ENCODE assay signal across 8 mouse cellular contexts in the genomic region with DNA sequence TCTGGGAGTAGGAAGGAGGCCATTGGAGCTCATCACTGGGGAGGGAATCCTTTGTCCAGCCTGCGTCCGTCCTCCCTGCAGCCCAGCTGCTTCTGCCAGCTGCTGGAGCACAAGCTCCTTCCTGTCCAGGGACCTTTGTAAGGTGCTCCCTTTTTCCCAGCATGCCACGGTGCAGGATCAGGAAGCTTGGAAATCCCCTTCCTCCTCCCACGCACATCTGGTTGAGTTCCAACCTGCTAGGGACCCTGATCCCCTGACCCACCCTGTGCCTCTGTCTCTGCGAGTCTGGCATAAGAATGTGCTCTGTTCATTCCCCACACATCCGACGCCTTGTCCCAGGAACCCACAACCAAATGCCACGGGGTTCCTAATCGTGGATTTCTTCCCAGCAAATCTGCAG. TPM values are rescaled to one million over a fixed set of nuclear protein-coding genes. Genes with fewer than 3 reads are reported as not detected.
A peak's percentile ranks its signal among the peaks of the same experiment; 100 is the strongest.
DNase-seq lines count a peak whose midpoint lies in the region; ATAC-seq lines count a peak whose summit lies in the region.

No protein-coding gene starts in this region.

- peaks cover 35% of the 10 kb centered on the region for H3K27me3 ChIP-seq in forebrain, embryonic 10.5 days (ENCODE audit: poor library complexity, severe bottlenecking)
- H3K27me3 ChIP-seq in forebrain, embryonic 11.5 days (ENCODE audit: control insufficient read depth, insufficient read depth, low read length), result peaks cover 25% of the 10 kb centered on the region
- H3K27me3 ChIP-seq in liver, embryonic 11.5 days (replicated peaks; ENCODE audit: control insufficient read depth, insufficient read depth, low read length), result peaks cover 24% of the 10 kb centered on the region

- H3K9me3 ChIP-seq in forebrain, embryonic 10.5 days, result no peaks in the 10 kb centered on the region
- H3K9me3 ChIP-seq in forebrain, embryonic 11.5 days (ENCODE audit: control insufficient read depth, low read length), result no peaks in the 10 kb centered on the region
- H3K9me3 ChIP-seq in liver, embryonic 11.5 days (ENCODE audit: control insufficient read depth, low read length), result no peaks in the 10 kb centered on the region

- no peak overlapping the region for H3K4me3 ChIP-seq in forebrain, embryonic 10.5 days
- H3K4me3 ChIP-seq in forebrain, embryonic 11.5 days (ENCODE audit: low read depth, low read length), result no peak overlapping the region
- H3K4me3 ChIP-seq in brown adipose tissue, adult 24 weeks (ENCODE audit: insufficient read depth, low read depth, low read length), result no peak overlapping the region
- peak overlapping the region; percentile 29; the same call in 1 of the 2 replicates for H3K4me3 ChIP-seq in liver, embryonic 11.5 days (ENCODE audit: low read depth, low read length)

- no peak overlapping the region for H3K4me2 ChIP-seq in forebrain, embryonic 11.5 days (ENCODE audit: low read depth, low read length, severe bottlenecking)
- peak overlapping the region; percentile 48 for H3K4me2 ChIP-seq in liver, embryonic 11.5 days

- peak overlapping the region; percentile 62 for H3K27ac ChIP-seq in forebrain, embryonic 10.5 days
- H3K27ac ChIP-seq in forebrain, embryonic 11.5 days (ENCODE audit: low read depth, low read length), result no peak overlapping the region
- peak overlapping the region; percentile 89 for H3K27ac ChIP-seq in brown adipose tissue, adult 24 weeks (replicated peaks; ENCODE audit: low read depth, low read length)
- peak overlapping the region; percentile 62 for H3K27ac ChIP-seq in liver, embryonic 11.5 days (ENCODE audit: low read depth, low read length)

- ATAC-seq in forebrain, embryonic 11.5 days (replicated peaks; ENCODE audit: low FRiP score), result no peak
- no peak for ATAC-seq in liver, embryonic 11.5 days (replicated peaks; ENCODE audit: low FRiP score)
- ATAC-seq in frontal cortex, adult (ENCODE audit: low TSS enrichment), result no peak

- WGBS in forebrain, embryonic 10.5 days, result 79% methylated on average over 9 of the region's 9 CpGs
- 83% methylated on average over 9 of the region's 9 CpGs for WGBS in forebrain, embryonic 11.5 days
- 72% methylated on average over 9 of the region's 9 CpGs for WGBS in liver, embryonic 11.5 days

- H3K9ac ChIP-seq in forebrain, embryonic 11.5 days (ENCODE audit: low read length), result no peak overlapping the region
- H3K9ac ChIP-seq in liver, embryonic 11.5 days (ENCODE audit: low read depth, low read length), result no peak overlapping the region

- peaks cover under 1% of the 10 kb centered on the region; the same call in 1 of the 2 replicates for H3K36me3 ChIP-seq in forebrain, embryonic 10.5 days (replicated peaks)
- H3K36me3 ChIP-seq in forebrain, embryonic 11.5 days (ENCODE audit: control insufficient read depth, insufficient read depth, low read length), result no peaks in the 10 kb centered on the region
- no peaks in the 10 kb centered on the region; the same call in 1 of the 2 replicates for H3K36me3 ChIP-seq in liver, embryonic 11.5 days (ENCODE audit: control insufficient read depth, insufficient read depth, low read length)

- intact Hi-C loops in left cerebral cortex, postnatal 4 days (cut with DNase I), result no loop called here

- no peak for DNase-seq in forebrain, embryonic 10.5 days (ENCODE audit: extremely low spot score, low spot score)
- DNase-seq in forebrain, embryonic 11.5 days (ENCODE audit: low spot score), result no peak
- peak; percentile 71 for DNase-seq in heart, postnatal 4 days
- DNase-seq in liver, embryonic 11.5 days (ENCODE audit: low spot score), result no peak
- no peak for DNase-seq in urinary bladder, postnatal 36 days (ENCODE audit: low spot score in 2 of 2)
- no peak for DNase-seq in left cerebral cortex, postnatal 4 days

- peaks cover 100% of the 10 kb centered on the region for H3K4me1 ChIP-seq in forebrain, embryonic 10.5 days
- peaks cover 31% of the 10 kb centered on the region for H3K4me1 ChIP-seq in forebrain, embryonic 11.5 days (replicated peaks; ENCODE audit: control insufficient read depth, insufficient read depth, low read length)
- H3K4me1 ChIP-seq in brown adipose tissue, adult 24 weeks (ENCODE audit: control insufficient read depth, insufficient read depth, insufficient read length, low read length), result peaks cover 63% of the 10 kb centered on the region
- H3K4me1 ChIP-seq in liver, embryonic 11.5 days (replicated peaks; ENCODE audit: control insufficient read depth, insufficient read depth, low read length), result peaks cover 92% of the 10 kb centered on the region

RNA-seq across cellular contexts. Expression of gene Smim24, which starts 18.1 kb away (rescaled TPM):
- polyA plus RNA-seq in forebrain, embryonic 10.5 days (2016; fragmentation: Nextera tagmentation; extraction: Ambion mirVana), result 1.6 and 1.9 TPM in 2 replicates
- 2.8 and 3.3 TPM in 2 replicates for polyA plus RNA-seq in forebrain, embryonic 11.5 days (2014; fragmentation: Nextera tagmentation; extraction: Ambion mirVana)
- 1.9 and 5.3 TPM in 2 replicates for polyA plus RNA-seq in brown adipose tissue, adult 24 weeks (2012; ENCODE audit: insufficient read depth, insufficient read length, missing spikeins)
- total RNA-seq in heart, postnatal 4 days (2021), result 1 to 10 TPM; 1.9 to 2.4 TPM
- 3.8 and 4.5 TPM in 2 replicates for polyA plus RNA-seq in liver, embryonic 11.5 days (2014; fragmentation: Nextera tagmentation; extraction: Ambion mirVana)
- 1 to 10 TPM; 1.5 to 2.3 TPM for total RNA-seq in left cerebral cortex, postnatal 4 days (2021)

RNA-seq across cellular contexts. Expression of gene Gm48552, which starts 22.2 kb away (rescaled TPM):
- 0.78 and 1.4 TPM in 2 replicates for polyA plus RNA-seq in forebrain, embryonic 10.5 days (2016; fragmentation: Nextera tagmentation; extraction: Ambion mirVana)
- polyA plus RNA-seq in forebrain, embryonic 11.5 days (2014; fragmentation: Nextera tagmentation; extraction: Ambion mirVana), result 1.1 and 3.0 TPM in 2 replicates
- polyA plus RNA-seq in brown adipose tissue, adult 24 weeks (2012; ENCODE audit: insufficient read depth, insufficient read length, missing spikeins), result not detected in 2 replicates
- total RNA-seq in heart, postnatal 4 days (2021), result under 1 TPM; 0.72 to 0.98 TPM
- polyA plus RNA-seq in liver, embryonic 11.5 days (2014; fragmentation: Nextera tagmentation; extraction: Ambion mirVana), result 0.62 and 0.67 TPM in 2 replicates
- 1 to 10 TPM; 2.7 to 5.9 TPM for total RNA-seq in left cerebral cortex, postnatal 4 days (2021)

RNA-seq across cellular contexts. Expression of gene Gm48551, which starts 26.7 kb away (rescaled TPM):
- polyA plus RNA-seq in forebrain, embryonic 10.5 days (2016; fragmentation: Nextera tagmentation; extraction: Ambion mirVana), result 2.6 and 3.1 TPM in 2 replicates
- polyA plus RNA-seq in forebrain, embryonic 11.5 days (2014; fragmentation: Nextera tagmentation; extraction: Ambion mirVana), result 3.0 and 3.5 TPM in 2 replicates
- polyA plus RNA-seq in brown adipose tissue, adult 24 weeks (2012; ENCODE audit: insufficient read depth, insufficient read length, missing spikeins), result 2.4 TPM in 1 of 2 replicates, not detected in the other
- under 1 TPM; 0.55 to 0.70 TPM for total RNA-seq in heart, postnatal 4 days (2021)
- polyA plus RNA-seq in liver, embryonic 11.5 days (2014; fragmentation: Nextera tagmentation; extraction: Ambion mirVana), result 1.3 and 1.9 TPM in 2 replicates
- total RNA-seq in left cerebral cortex, postnatal 4 days (2021), result 1 to 10 TPM; 3.7 to 4.4 TPM

RNA-seq across cellular contexts. Expression of gene Dohh, which starts 26.8 kb away (rescaled TPM):
- 96.8 and 97.9 TPM in 2 replicates for polyA plus RNA-seq in forebrain, embryonic 10.5 days (2016; fragmentation: Nextera tagmentation; extraction: Ambion mirVana)
- 61.0 and 66.3 TPM in 2 replicates for polyA plus RNA-seq in forebrain, embryonic 11.5 days (2014; fragmentation: Nextera tagmentation; extraction: Ambion mirVana)
- 25.1 and 35.9 TPM in 2 replicates for polyA plus RNA-seq in brown adipose tissue, adult 24 weeks (2012; ENCODE audit: insufficient read depth, insufficient read length, missing spikeins)
- total RNA-seq in heart, postnatal 4 days (2021), result 10 to 100 TPM; 52.9 to 55.9 TPM
- polyA plus RNA-seq in liver, embryonic 11.5 days (2014; fragmentation: Nextera tagmentation; extraction: Ambion mirVana), result 97.4 and 99.3 TPM in 2 replicates
- 10 to 100 TPM; 58.8 to 61.5 TPM for total RNA-seq in left cerebral cortex, postnatal 4 days (2021)

RNA-seq across cellular contexts. Expression of gene Fzr1, which starts 32.7 kb away (rescaled TPM):
- 135 and 139 TPM in 2 replicates for polyA plus RNA-seq in forebrain, embryonic 10.5 days (2016; fragmentation: Nextera tagmentation; extraction: Ambion mirVana)
- 132 and 144 TPM in 2 replicates for polyA plus RNA-seq in forebrain, embryonic 11.5 days (2014; fragmentation: Nextera tagmentation; extraction: Ambion mirVana)
- polyA plus RNA-seq in brown adipose tissue, adult 24 weeks (2012; ENCODE audit: insufficient read depth, insufficient read length, missing spikeins), result 9.3 and 10.3 TPM in 2 replicates
- total RNA-seq in heart, postnatal 4 days (2021), result 10 to 100 TPM; 55.4 to 56.8 TPM
- 74.0 and 75.9 TPM in 2 replicates for polyA plus RNA-seq in liver, embryonic 11.5 days (2014; fragmentation: Nextera tagmentation; extraction: Ambion mirVana)
- total RNA-seq in left cerebral cortex, postnatal 4 days (2021), result 100 to 1,000 TPM; 109 to 112 TPM
